Mouse (Mus musculus) cerebellum, adult 2 months (tissue): Measurements from ENCODE around the gene Nek1. TPM values are rescaled to one million over a fixed set of nuclear protein-coding genes. Genes with fewer than 3 reads are reported as not detected.

Experiments
- DNase-seq, 2 experiments: peaks; one replicate each; pipeline ENCODE4 v3.0.0; 2021
- H3K27ac ChIP-seq: fragments of 200-500 bp; 2 replicates; pipeline ENCODE4 v1.5.1; 2012; ENCODE audit warnings: low read length, control low read depth, inconsistent platforms; ENCODE audit not compliant: insufficient read depth
- H3K27me3 ChIP-seq: fragments of 200-500 bp; 2 replicates; pipeline ENCODE4 v1.6.1; 2012; ENCODE audit warnings: inconsistent platforms, mild to moderate bottlenecking, low read length, moderate library complexity; ENCODE audit not compliant: control insufficient read depth, insufficient read depth
- H3K4me1 ChIP-seq: fragments of 200-500 bp; 2 replicates; pipeline ENCODE4 v1.6.1; 2011; ENCODE audit warnings: low read length; ENCODE audit not compliant: control insufficient read depth, insufficient read depth
- H3K4me3 ChIP-seq: fragments of 200-500 bp; replicated peaks from 2 replicates; pipeline ENCODE3; 2011; ENCODE audit warnings: mild to moderate bottlenecking, low read depth, low read length, control low read depth; ENCODE audit not compliant: insufficient read depth
- CTCF ChIP-seq: fragments of 200-500 bp; IDR thresholded peaks from 2 replicates; pipeline ENCODE4 v1.5.1; 2011; ENCODE audit warnings: low read depth, mild to moderate bottlenecking, control low read depth, low read length, moderate library complexity, borderline replicate concordance; ENCODE audit not compliant: insufficient read depth
- POLR2A ChIP-seq: fragments of 200-500 bp; IDR thresholded peaks from 2 replicates; pipeline ENCODE4 v1.6.1; 2011; ENCODE audit warnings: low read length, control low read depth, borderline replicate concordance; ENCODE audit not compliant: insufficient read depth
- WGBS: fragments of 180-500 bp; shearing (Covaris S2); methylation state at CpG from one replicate; pipeline ENCODE4 v1.1.7; 2018; 5-methylcytosine and 5-hydroxymethylcytosine counted together
- polyA plus RNA-seq: library from polyadenylated mRNA; depleted of rRNA; stranded (reverse); fragments of >200 nt; gene quantifications from 2 replicates; pipeline ENCODE4 v1.2.3, GENCODE M21; 2012

The Nek1 gene
- polyA plus RNA-seq, 1 experiment = 22.5 TPM

GRCm38 (mm10) chr8:60956847-60957246, 36.1 kb upstream of the Nek1 start:
- Histone ChIP-seq H3K27ac (no peak overlapping the region), H3K27me3 (no peaks in the 10 kb centered on the region), H3K4me1 (no peaks in the 10 kb centered on the region; the same call in 1 of the 2 replicates), H3K4me3 (no peak overlapping the region)
- TF ChIP-seq POLR2A (no peak), CTCF (no peak)
- WGBS = 91% methylated on average over 7 of the region's 7 CpGs
- DNase-seq = no peak

- TF ChIP-seq POLR2A (no peak), CTCF (no peak)
- 95% methylated on average over 3 of the region's 3 CpGs for WGBS
- no peaks in the 10 kb centered on the region for H3K27me3 ChIP-seq
Observed at GRCm38 (mm10) chr8:60962763-60963162, 30.2 kb upstream of the Nek1 start.

GRCm38 (mm10) chr8:60963931-60964330, 29.1 kb upstream of the Nek1 start:
- 58% methylated on average over 2 of the region's 2 CpGs for WGBS
- Histone ChIP-seq H3K4me3 (no peak overlapping the region), H3K4me1 (peaks cover 4% of the 10 kb centered on the region), H3K27ac (no peak overlapping the region), H3K27me3 (no peaks in the 10 kb centered on the region)
- TF ChIP-seq CTCF (no peak), POLR2A (no peak)
- no peak for DNase-seq

More at GRCm38 (mm10) chr8:60962763-60963162, 30.2 kb upstream of the Nek1 start:
- no peak for DNase-seq
- no peak overlapping the region for H3K4me3 ChIP-seq
- peaks cover 4% of the 10 kb centered on the region; the same call in 1 of the 2 replicates for H3K4me1 ChIP-seq
- H3K27ac ChIP-seq = no peak overlapping the region

GRCm38 (mm10) chr8:60964518-60964917, 28.5 kb upstream of the Nek1 start:
- Histone ChIP-seq H3K27me3 (no peaks in the 10 kb centered on the region), H3K4me3 (no peak overlapping the region), H3K27ac (no peak overlapping the region), H3K4me1 (peaks cover 6% of the 10 kb centered on the region)
- WGBS = 93% methylated on average over 4 of the region's 4 CpGs
- TF ChIP-seq POLR2A (no peak), CTCF (no peak)
- DNase-seq = no peak

- DNase-seq = no peak
- TF ChIP-seq POLR2A (no peak), CTCF (no peak)
- H3K4me1 ChIP-seq = peaks cover 6% of the 10 kb centered on the region
- no peak overlapping the region for H3K4me3 ChIP-seq
- H3K27me3 ChIP-seq = no peaks in the 10 kb centered on the region
- no peak overlapping the region for H3K27ac ChIP-seq
- WGBS = 76% methylated on average over 6 of the region's 6 CpGs
Observed at GRCm38 (mm10) chr8:60965306-60965705, 27.7 kb upstream of the Nek1 start.

- H3K4me1 ChIP-seq = peaks cover 6% of the 10 kb centered on the region
- WGBS = 19% methylated on average over 3 of the region's 3 CpGs
- no peaks in the 10 kb centered on the region for H3K27me3 ChIP-seq
- peak in 1 of 2 experiments; percentile 59 for DNase-seq
- TF ChIP-seq CTCF = no peak
- TF ChIP-seq POLR2A = no peak
- H3K4me3 ChIP-seq = no peak overlapping the region
- H3K27ac ChIP-seq = no peak overlapping the region
Observed at GRCm38 (mm10) chr8:60965741-60966140, 27.3 kb upstream of the Nek1 start.

GRCm38 (mm10) chr8:60969091-60969490, 23.9 kb upstream of the Nek1 start:
- 37% methylated on average over 2 of the region's 2 CpGs for WGBS
- H3K4me1 ChIP-seq = peaks cover 13% of the 10 kb centered on the region
- H3K27me3 ChIP-seq = no peaks in the 10 kb centered on the region
- TF ChIP-seq POLR2A (no peak), CTCF (no peak)
- no peak for DNase-seq
- no peak overlapping the region for H3K27ac ChIP-seq
- no peak overlapping the region for H3K4me3 ChIP-seq

- WGBS = 47% methylated on average over 4 of the region's 4 CpGs
- no peak overlapping the region for H3K4me3 ChIP-seq
- no peak overlapping the region for H3K27ac ChIP-seq
- peaks cover 9% of the 10 kb centered on the region for H3K4me1 ChIP-seq
- no peak for TF ChIP-seq CTCF
- TF ChIP-seq POLR2A = no peak
- DNase-seq = peak; percentile 42 to 51
- no peaks in the 10 kb centered on the region for H3K27me3 ChIP-seq
Observed at GRCm38 (mm10) chr8:60971808-60972207, 21.2 kb upstream of the Nek1 start.

GRCm38 (mm10) chr8:60973448-60973847, 19.5 kb upstream of the Nek1 start:
- Histone ChIP-seq H3K27ac (no peak overlapping the region), H3K27me3 (no peaks in the 10 kb centered on the region), H3K4me3 (no peak overlapping the region), H3K4me1 (peaks cover 9% of the 10 kb centered on the region)
- no peak for DNase-seq
- TF ChIP-seq POLR2A (no peak), CTCF (no peak)
- WGBS = 80% methylated on average over 2 of the region's 2 CpGs
